ENCODE assay signal across 10 mouse cellular contexts in genomic region chr11:103884749-103885383, GRCm38 (mm10).
A peak's percentile ranks its signal among the peaks of the same experiment; 100 is the strongest.
DNase-seq lines count a peak whose midpoint lies in the region; ATAC-seq and TF ChIP-seq lines count a peak whose summit lies in the region.
"Had no signal": no experiment of that assay in that cellular context is flagged by ENCODE, and none has a peak within 500 bp of the region (broad histone marks: within the 10 kb centered on the region; RNA-seq: fewer than 3 reads in every experiment).

No protein-coding gene starts in this region.

- peak; percentile 86 for ATAC-seq in forebrain, embryonic 16.5 days
- ATAC-seq in midbrain, embryonic 11.5 days (ENCODE audit: low FRiP score), result peak; percentile 78; the same call in 1 of the 2 replicates

- peak overlapping the region; percentile 20 for H3K4me2 ChIP-seq in forebrain, embryonic 16.5 days (ENCODE audit: low read length)
- H3K4me2 ChIP-seq in midbrain, embryonic 11.5 days, result peak overlapping the region; percentile 34

- H3K4me1 ChIP-seq in heart, embryonic 10.5 days, result peaks cover 10% of the 10 kb centered on the region
- H3K4me1 ChIP-seq in forebrain, embryonic 16.5 days (replicated peaks; ENCODE audit: control insufficient read depth, insufficient read depth, low read length), result peaks cover 11% of the 10 kb centered on the region
- H3K4me1 ChIP-seq in midbrain, embryonic 11.5 days (ENCODE audit: control insufficient read depth, insufficient read depth, low read length), result peaks cover 14% of the 10 kb centered on the region
- 0 out of 2 replicates have a peak, but pooled peaks cover 4% of the 10 kb centered on the region for H3K4me1 ChIP-seq in cerebellum, adult 2 months (ENCODE audit: control insufficient read depth, insufficient read depth, low read length)

- peak overlapping the region; percentile 56 for H3K27ac ChIP-seq in heart, embryonic 10.5 days
- H3K27ac ChIP-seq in forebrain, embryonic 16.5 days (ENCODE audit: low read length), result no peak overlapping the region; the same call in 1 of the 2 replicates
- peak overlapping the region; percentile 49; the same call in 1 of the 2 replicates for H3K27ac ChIP-seq in midbrain, embryonic 11.5 days (ENCODE audit: low read depth, low read length)
- no peak overlapping the region for H3K27ac ChIP-seq in cerebellum, adult 2 months (ENCODE audit: insufficient read depth, low read length)

- intact Hi-C loops in heart, postnatal 36 days (cut with DNase I), result no loop called here

- peak; percentile 74 for DNase-seq in heart, embryonic 10.5 days (ENCODE audit: low spot score)
- DNase-seq in heart, postnatal 36 days, result no peak
- peak; percentile 85 for DNase-seq in brain, embryonic 14.5 days (ENCODE audit: low read depth)
- DNase-seq in midbrain, embryonic 11.5 days (ENCODE audit: low spot score, missing footprints), result peak; percentile 89
- no peak for DNase-seq in cerebellum, adult 2 months
- DNase-seq in urinary bladder, postnatal 10 days (ENCODE audit: low spot score), result no peak
- DNase-seq in adrenal gland, adult 2 months, result no peak
- DNase-seq: thymus, postnatal 14 days had no signal

- WGBS in heart, embryonic 10.5 days, result 15% methylated on average over 13 of the region's 13 CpGs
- 5% methylated on average over 13 of the region's 13 CpGs for WGBS in forebrain, embryonic 16.5 days
- WGBS in midbrain, embryonic 11.5 days, result 7% methylated on average over 13 of the region's 13 CpGs
- WGBS in cerebellum, adult 2 months, result 42% methylated on average over 13 of the region's 13 CpGs

- H3K9me3 ChIP-seq in heart, embryonic 10.5 days, result no peaks in the 10 kb centered on the region
- H3K9me3 ChIP-seq in forebrain, embryonic 16.5 days (ENCODE audit: control insufficient read depth, low read length), result no peaks in the 10 kb centered on the region
- no peaks in the 10 kb centered on the region for H3K9me3 ChIP-seq in midbrain, embryonic 11.5 days (ENCODE audit: control insufficient read depth, low read length)
- H3K9me3 ChIP-seq: megakaryocyte, embryonic 14.5 days had no signal

- peak overlapping the region; percentile 36 for H3K4me3 ChIP-seq in heart, embryonic 10.5 days
- H3K4me3 ChIP-seq in forebrain, embryonic 16.5 days (replicated peaks; ENCODE audit: low read length), result no peak overlapping the region
- no peak overlapping the region for H3K4me3 ChIP-seq in midbrain, embryonic 11.5 days (ENCODE audit: low read depth, low read length)
- no peak overlapping the region for H3K4me3 ChIP-seq in cerebellum, adult 2 months (replicated peaks; ENCODE audit: insufficient read depth, low read depth, low read length)
- H3K4me3 ChIP-seq: megakaryocyte, embryonic 14.5 days had no signal

- TF ChIP-seq POLR2A in brain, embryonic 14.5 days (IDR thresholded peaks at IDR 0.05; ENCODE audit: borderline replicate concordance, extremely low read depth, insufficient read depth, insufficient read length, poor library complexity, severe bottlenecking), result no peak
- TF ChIP-seq POLR2A in cerebellum, adult 2 months (IDR thresholded peaks at IDR 0.05; ENCODE audit: borderline replicate concordance, insufficient read depth, low read length), result no peak

- H3K36me3 ChIP-seq in heart, embryonic 10.5 days, result peaks cover 18% of the 10 kb centered on the region
- peaks cover 3% of the 10 kb centered on the region for H3K36me3 ChIP-seq in forebrain, embryonic 16.5 days (ENCODE audit: control insufficient read depth, insufficient read depth)
- peaks cover under 1% of the 10 kb centered on the region; the same call in 1 of the 2 replicates for H3K36me3 ChIP-seq in midbrain, embryonic 11.5 days (ENCODE audit: control insufficient read depth, insufficient read depth, low read length)

- no peak for TF ChIP-seq CTCF in brain, embryonic 14.5 days (IDR thresholded peaks at IDR 0.05; ENCODE audit: borderline replicate concordance, extremely low read depth, insufficient read depth, insufficient read length)
- TF ChIP-seq CTCF in cerebellum, adult 2 months (IDR thresholded peaks at IDR 0.05; ENCODE audit: borderline replicate concordance, insufficient read depth, low read depth, low read length), result no peak

- H3K9ac ChIP-seq in forebrain, embryonic 16.5 days (replicated peaks; ENCODE audit: low read depth, low read length), result 0 out of 2 replicates have a peak overlapping the region, but pooled peaks have one; percentile 6
- peak overlapping the region; percentile 34; the same call in 1 of the 2 replicates for H3K9ac ChIP-seq in midbrain, embryonic 11.5 days (ENCODE audit: low read length)

- H3K27me3 ChIP-seq in heart, embryonic 10.5 days (ENCODE audit: insufficient read depth, poor library complexity, severe bottlenecking), result no peaks in the 10 kb centered on the region
- H3K27me3 ChIP-seq in forebrain, embryonic 16.5 days (replicated peaks; ENCODE audit: control insufficient read depth, insufficient read depth, low read length), result no peaks in the 10 kb centered on the region
- no peaks in the 10 kb centered on the region for H3K27me3 ChIP-seq in midbrain, embryonic 11.5 days (ENCODE audit: control insufficient read depth, insufficient read depth, low read length)
- no peaks in the 10 kb centered on the region for H3K27me3 ChIP-seq in cerebellum, adult 2 months (ENCODE audit: control insufficient read depth, insufficient read depth, low read length)
- H3K27me3 ChIP-seq: megakaryocyte, embryonic 14.5 days had no signal

Comparison
In these comparisons a context has a peak if more than half of its experiments do, and no peak if none do; other contexts are left out.
1. DNase-seq: peak in heart, embryonic 10.5 days (single experiment), brain, embryonic 14.5 days (single experiment) and midbrain, embryonic 11.5 days (single experiment); none in heart, postnatal 36 days (0 of 2), cerebellum, adult 2 months (0 of 2), urinary bladder, postnatal 10 days (single experiment) and adrenal gland, adult 2 months (single experiment).
2. H3K27ac ChIP-seq: peak in heart, embryonic 10.5 days (single experiment) and midbrain, embryonic 11.5 days (single experiment); none in forebrain, embryonic 16.5 days (single experiment) and cerebellum, adult 2 months (single experiment).